21 mouse cellular contexts compared by ENCODE assay signal in genomic region chr16:35306631-35307030, GRCm38 (mm10). TPM values are rescaled to one million over a fixed set of nuclear protein-coding genes. Genes with fewer than 3 reads are reported as not detected.
DNase-seq lines count a peak whose midpoint lies in the region; ATAC-seq and TF ChIP-seq lines count a peak whose summit lies in the region.
"Had no signal": no experiment of that assay in that cellular context is flagged by ENCODE, and none has a peak within 500 bp of the region (broad histone marks: within the 10 kb centered on the region; RNA-seq: fewer than 3 reads in every experiment).

No protein-coding gene starts in this region.

- DNase-seq in heart, adult 11 months, result peak; percentile 55
- no peak for DNase-seq in heart, postnatal 10 days
- peak; percentile 5 for DNase-seq in liver, embryonic 11.5 days (ENCODE audit: low spot score)
- no peak for DNase-seq in liver
- DNase-seq in embryonic facial prominence, embryonic 10.5 days (ENCODE audit: low spot score), result peak; percentile 1
- DNase-seq in stomach, postnatal 0 days (ENCODE audit: low spot score), result peak; percentile 7
- no peak for DNase-seq in midbrain, embryonic 11.5 days (ENCODE audit: low spot score, missing footprints)
- DNase-seq: adrenal gland, adult 2 months; adrenal gland, postnatal 10 days; adrenal gland, postnatal 25 days; cerebellum, adult 11 months; cerebellum, adult 18-20 months; cerebellum, adult 8-10 months; cerebellum, adult 9-11 months; cerebellum, postnatal 14 days; cerebellum, postnatal 36 days; embryo, embryonic 11 days; forebrain, postnatal 0 days had no signal

- TF ChIP-seq EP300 in stomach, postnatal 0 days (optimal IDR thresholded peaks at IDR 0.05), result no peak

- H3K4me3 ChIP-seq in liver, embryonic 11.5 days (ENCODE audit: low read depth, low read length), result no peak overlapping the region
- H3K4me3 ChIP-seq in embryonic facial prominence, embryonic 10.5 days, result no peak overlapping the region
- no peak overlapping the region for H3K4me3 ChIP-seq in stomach, postnatal 0 days (ENCODE audit: low read depth, low read length)
- no peak overlapping the region for H3K4me3 ChIP-seq in midbrain, embryonic 11.5 days (ENCODE audit: low read depth, low read length)
- H3K4me3 ChIP-seq: embryonic facial prominence, embryonic 12.5 days; forebrain, embryonic 13.5 days; forebrain, embryonic 15.5 days had no signal

- WGBS in liver, embryonic 11.5 days, result 79% methylated on average over 2 of the region's 2 CpGs
- WGBS in embryonic facial prominence, embryonic 10.5 days, result 88% methylated on average over 2 of the region's 2 CpGs
- 82% methylated on average over 2 of the region's 2 CpGs for WGBS in stomach, postnatal 0 days
- WGBS in midbrain, embryonic 11.5 days, result 90% methylated on average over 2 of the region's 2 CpGs

- no peaks in the 10 kb centered on the region for H3K27me3 ChIP-seq in liver, embryonic 11.5 days (replicated peaks; ENCODE audit: control insufficient read depth, insufficient read depth, low read length)
- H3K27me3 ChIP-seq in embryonic facial prominence, embryonic 10.5 days (replicated peaks; ENCODE audit: low read depth, poor library complexity, severe bottlenecking), result no peaks in the 10 kb centered on the region
- no peaks in the 10 kb centered on the region for H3K27me3 ChIP-seq in stomach, postnatal 0 days (ENCODE audit: control insufficient read depth, insufficient read depth, low read length)
- no peaks in the 10 kb centered on the region for H3K27me3 ChIP-seq in midbrain, embryonic 11.5 days (ENCODE audit: control insufficient read depth, insufficient read depth, low read length)
- H3K27me3 ChIP-seq: embryonic facial prominence, embryonic 12.5 days; forebrain, embryonic 13.5 days; forebrain, embryonic 15.5 days had no signal

- no peak for ATAC-seq in liver, embryonic 11.5 days (replicated peaks; ENCODE audit: low FRiP score)
- no peak for ATAC-seq in stomach, postnatal 0 days (ENCODE audit: low FRiP score, low TSS enrichment)
- ATAC-seq in midbrain, embryonic 11.5 days (ENCODE audit: low FRiP score), result no peak
- ATAC-seq: forebrain, embryonic 13.5 days; forebrain, embryonic 15.5 days; forebrain, postnatal 0 days had no signal

- intact Hi-C loops in heart, postnatal 10 days (cut with DNase I), result no loop called here

- no peaks in the 10 kb centered on the region for H3K36me3 ChIP-seq in liver, embryonic 11.5 days (ENCODE audit: control insufficient read depth, insufficient read depth, low read length)
- peaks cover 6% of the 10 kb centered on the region; the same call in 1 of the 2 replicates for H3K36me3 ChIP-seq in embryonic facial prominence, embryonic 10.5 days (replicated peaks)
- no peaks in the 10 kb centered on the region; the same call in 1 of the 2 replicates for H3K36me3 ChIP-seq in stomach, postnatal 0 days (ENCODE audit: control insufficient read depth, insufficient read depth, low read length)
- H3K36me3 ChIP-seq in midbrain, embryonic 11.5 days (ENCODE audit: control insufficient read depth, insufficient read depth, low read length), result no peaks in the 10 kb centered on the region
- H3K36me3 ChIP-seq: forebrain, embryonic 15.5 days had no signal

- H3K4me1 ChIP-seq in liver, embryonic 11.5 days (replicated peaks; ENCODE audit: control insufficient read depth, insufficient read depth, low read length), result no peaks in the 10 kb centered on the region
- H3K4me1 ChIP-seq in embryonic facial prominence, embryonic 10.5 days, result peaks cover 11% of the 10 kb centered on the region
- no peaks in the 10 kb centered on the region for H3K4me1 ChIP-seq in stomach, postnatal 0 days (replicated peaks; ENCODE audit: control insufficient read depth, insufficient read depth)
- H3K4me1 ChIP-seq in midbrain, embryonic 11.5 days (ENCODE audit: control insufficient read depth, insufficient read depth, low read length), result peaks cover 2% of the 10 kb centered on the region; the same call in 1 of the 2 replicates
- H3K4me1 ChIP-seq: embryonic facial prominence, embryonic 12.5 days had no signal

- no peak overlapping the region for H3K27ac ChIP-seq in liver, embryonic 11.5 days (ENCODE audit: low read depth, low read length)
- no peak overlapping the region for H3K27ac ChIP-seq in embryonic facial prominence, embryonic 10.5 days (replicated peaks)
- no peak overlapping the region for H3K27ac ChIP-seq in stomach, postnatal 0 days (replicated peaks)
- H3K27ac ChIP-seq in midbrain, embryonic 11.5 days (ENCODE audit: low read depth, low read length), result no peak overlapping the region
- H3K27ac ChIP-seq: embryonic facial prominence, embryonic 12.5 days; forebrain, embryonic 13.5 days; forebrain, embryonic 15.5 days had no signal

- H3K4me2 ChIP-seq in liver, embryonic 11.5 days, result no peak overlapping the region
- no peak overlapping the region for H3K4me2 ChIP-seq in stomach, postnatal 0 days (replicated peaks; ENCODE audit: low read depth)
- no peak overlapping the region for H3K4me2 ChIP-seq in midbrain, embryonic 11.5 days
- H3K4me2 ChIP-seq: embryonic facial prominence, embryonic 12.5 days; forebrain, embryonic 13.5 days; forebrain, embryonic 15.5 days had no signal

- no peak overlapping the region for H3K9ac ChIP-seq in liver, embryonic 11.5 days (ENCODE audit: low read depth, low read length)
- H3K9ac ChIP-seq in stomach, postnatal 0 days (ENCODE audit: low read length), result no peak overlapping the region
- no peak overlapping the region for H3K9ac ChIP-seq in midbrain, embryonic 11.5 days (ENCODE audit: low read length)
- H3K9ac ChIP-seq: embryonic facial prominence, embryonic 12.5 days; forebrain, embryonic 13.5 days; forebrain, embryonic 15.5 days; forebrain, postnatal 0 days had no signal

- no peaks in the 10 kb centered on the region for H3K9me3 ChIP-seq in liver, embryonic 11.5 days (ENCODE audit: control insufficient read depth, low read length)
- no peaks in the 10 kb centered on the region for H3K9me3 ChIP-seq in embryonic facial prominence, embryonic 10.5 days
- H3K9me3 ChIP-seq in stomach, postnatal 0 days (ENCODE audit: control insufficient read depth, low read length), result no peaks in the 10 kb centered on the region
- no peaks in the 10 kb centered on the region for H3K9me3 ChIP-seq in midbrain, embryonic 11.5 days (ENCODE audit: control insufficient read depth, low read length)
- H3K9me3 ChIP-seq: embryonic facial prominence, embryonic 12.5 days; forebrain, embryonic 13.5 days; forebrain, embryonic 15.5 days had no signal

- TF ChIP-seq CTCF in stomach, postnatal 0 days (IDR thresholded peaks at IDR 0.05; ENCODE audit: low read depth), result no peak

RNA-seq across cellular contexts. Expression of gene Sec22a, which starts 57.1 kb away (rescaled TPM):
- 10 to 100 TPM; 12.6 to 12.8 TPM for total RNA-seq in heart, postnatal 10 days (2021)
- polyA plus RNA-seq in liver, embryonic 11.5 days (2014; fragmentation: Nextera tagmentation; extraction: Ambion mirVana), result 19.3 and 20.0 TPM in 2 replicates
- 32.3 and 32.4 TPM in 2 replicates for polyA plus RNA-seq in embryonic facial prominence, embryonic 10.5 days (2016; fragmentation: Nextera tagmentation; extraction: Ambion mirVana)
- 40.1 and 41.4 TPM in 2 replicates for polyA plus RNA-seq in stomach, postnatal 0 days (2015; fragmentation: Nextera tagmentation; extraction: Ambion mirVana)
- 40.5 and 43.0 TPM in 2 replicates for polyA plus RNA-seq in midbrain, embryonic 11.5 days (2014; fragmentation: Nextera tagmentation; extraction: Ambion mirVana)

Comparison
In these comparisons a context has a peak if more than half of its experiments do, and no peak if none do; other contexts are left out.
1. DNase-seq: peak in heart, adult 11 months (single experiment), liver, embryonic 11.5 days (single experiment), embryonic facial prominence, embryonic 10.5 days (single experiment) and stomach, postnatal 0 days (single experiment); none in heart, postnatal 10 days (0 of 2), liver (single experiment) and midbrain, embryonic 11.5 days (single experiment).